In the genomic region with DNA sequence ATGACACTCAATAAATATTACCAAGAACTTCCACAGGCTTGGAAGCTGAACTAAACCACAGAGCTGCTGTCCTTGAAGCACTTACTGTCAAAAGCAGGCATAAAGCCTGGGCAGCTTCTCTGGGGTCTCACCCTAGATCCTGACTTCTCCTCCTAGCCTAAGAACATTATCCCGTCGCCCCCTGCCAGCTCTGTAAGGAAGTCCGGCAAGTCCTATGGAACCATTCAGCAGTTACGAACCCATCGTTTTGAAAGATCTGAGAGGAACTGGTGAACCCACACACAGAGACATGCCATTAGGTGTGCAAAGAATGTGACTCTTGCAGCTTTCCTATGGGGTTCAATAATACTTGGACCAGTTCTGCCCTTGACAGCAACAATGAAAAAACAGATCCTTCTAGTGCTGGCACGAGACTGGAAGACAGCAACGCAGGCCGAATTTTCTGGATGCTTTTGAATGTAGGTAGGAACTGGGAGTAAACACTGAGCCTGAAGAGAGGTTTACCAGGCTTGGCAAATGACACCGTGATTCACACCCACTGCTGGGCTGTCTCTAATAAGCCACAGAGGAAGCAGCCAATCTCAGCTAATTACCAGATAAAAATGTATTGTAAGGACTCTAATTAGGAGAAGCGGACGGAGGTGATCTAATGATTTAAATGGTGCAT, we compare ENCODE assay signal across 11 mouse cellular contexts.
DNase-seq lines count a peak whose midpoint lies in the region; ATAC-seq and TF ChIP-seq lines count a peak whose summit lies in the region.
"Had no signal": no experiment of that assay in that cellular context is flagged by ENCODE, and none has a peak within 500 bp of the region (broad histone marks: within the 10 kb centered on the region; RNA-seq: fewer than 3 reads in every experiment).

No protein-coding gene starts in this region.

- peaks cover 28% of the 10 kb centered on the region for H3K36me3 ChIP-seq in lung, embryonic 14.5 days (ENCODE audit: insufficient read depth)
- peaks cover 14% of the 10 kb centered on the region; the same call in 1 of the 2 replicates for H3K36me3 ChIP-seq in embryonic facial prominence, embryonic 14.5 days (ENCODE audit: control insufficient read depth, insufficient read depth, low read length)
- no peaks in the 10 kb centered on the region for H3K36me3 ChIP-seq in limb, embryonic 10.5 days

- TF ChIP-seq CTCF in lung, embryonic 14.5 days (IDR thresholded peaks at IDR 0.05; ENCODE audit: low read depth) = no peak
- no peak for TF ChIP-seq CTCF in brain, embryonic 14.5 days (IDR thresholded peaks at IDR 0.05; ENCODE audit: borderline replicate concordance, extremely low read depth, insufficient read depth, insufficient read length)

- 70% methylated on average over 11 of the region's 11 CpGs for WGBS in lung, embryonic 14.5 days
- WGBS in embryonic facial prominence, embryonic 14.5 days = 63% methylated on average over 11 of the region's 11 CpGs
- WGBS in limb, embryonic 10.5 days = 69% methylated on average over 11 of the region's 11 CpGs

- H3K4me1 ChIP-seq in lung, embryonic 14.5 days (ENCODE audit: insufficient read depth) = peaks cover 44% of the 10 kb centered on the region
- H3K4me1 ChIP-seq in embryonic facial prominence, embryonic 14.5 days (ENCODE audit: control insufficient read depth, insufficient read depth, low read length) = peaks cover 51% of the 10 kb centered on the region
- peaks cover 46% of the 10 kb centered on the region for H3K4me1 ChIP-seq in limb, embryonic 10.5 days

- DNase-seq in lung, embryonic 14.5 days = peak; percentile 49
- DNase-seq in lung, postnatal 10 days = no peak
- DNase-seq in brain, embryonic 14.5 days (ENCODE audit: low read depth) = peak; percentile 90
- peak; percentile 65 for DNase-seq in embryonic facial prominence, embryonic 14.5 days (ENCODE audit: low spot score)
- DNase-seq in limb, embryonic 10.5 days (ENCODE audit: low spot score) = no peak
- DNase-seq in right cerebral cortex, postnatal 4 days = no peak
- DNase-seq: adrenal gland, postnatal 14 days; cerebellum, adult 11 months; heart, postnatal 36 days; right cerebral cortex, postnatal 25 days had no signal

- no peak overlapping the region for H3K4me3 ChIP-seq in lung, embryonic 14.5 days (ENCODE audit: low read depth, low read length)
- H3K4me3 ChIP-seq in embryonic facial prominence, embryonic 14.5 days (ENCODE audit: low read depth, low read length) = no peak overlapping the region
- H3K4me3 ChIP-seq in limb, embryonic 10.5 days = no peak overlapping the region

- H3K4me2 ChIP-seq in lung, embryonic 14.5 days = no peak overlapping the region
- no peak overlapping the region for H3K4me2 ChIP-seq in embryonic facial prominence, embryonic 14.5 days (ENCODE audit: low read depth, low read length)

- no peaks in the 10 kb centered on the region for H3K9me3 ChIP-seq in lung, embryonic 14.5 days (ENCODE audit: low read depth, low read length)
- no peaks in the 10 kb centered on the region for H3K9me3 ChIP-seq in embryonic facial prominence, embryonic 14.5 days (ENCODE audit: control insufficient read depth, low read length)
- no peaks in the 10 kb centered on the region for H3K9me3 ChIP-seq in limb, embryonic 10.5 days (replicated peaks)

- no peak for ATAC-seq in lung, embryonic 14.5 days (ENCODE audit: insufficient read depth)
- 0 out of 2 replicates have a peak, but pooled peaks have one; percentile 28 for ATAC-seq in embryonic facial prominence, embryonic 14.5 days (ENCODE audit: low read depth)
- no peak for ATAC-seq in monocyte, adult 5-6 weeks (replicated peaks; ENCODE audit: insufficient number of reproducible peaks, low FRiP score, low TSS enrichment, poor library complexity, severe bottlenecking)

- H3K27ac ChIP-seq in lung, embryonic 14.5 days (ENCODE audit: low read depth) = peak overlapping the region; percentile 46; the same call in 1 of the 2 replicates
- no peak overlapping the region for H3K27ac ChIP-seq in embryonic facial prominence, embryonic 14.5 days (replicated peaks; ENCODE audit: low read depth, low read length)
- H3K27ac ChIP-seq in limb, embryonic 10.5 days = 0 out of 2 replicates have a peak overlapping the region, but pooled peaks have one; percentile 27

- H3K27me3 ChIP-seq in lung, embryonic 14.5 days (ENCODE audit: insufficient read depth, low read length) = no peaks in the 10 kb centered on the region
- no peaks in the 10 kb centered on the region for H3K27me3 ChIP-seq in embryonic facial prominence, embryonic 14.5 days (replicated peaks; ENCODE audit: control insufficient read depth, insufficient read depth, low read length)
- H3K27me3 ChIP-seq in limb, embryonic 10.5 days (ENCODE audit: low read depth, poor library complexity, severe bottlenecking) = no peaks in the 10 kb centered on the region

- TF ChIP-seq POLR2A in brain, embryonic 14.5 days (IDR thresholded peaks at IDR 0.05; ENCODE audit: borderline replicate concordance, extremely low read depth, insufficient read depth, insufficient read length, poor library complexity, severe bottlenecking) = no peak

- no peak overlapping the region for H3K9ac ChIP-seq in lung, embryonic 14.5 days
- no peak overlapping the region for H3K9ac ChIP-seq in embryonic facial prominence, embryonic 14.5 days (ENCODE audit: low read depth, low read length)

Comparison
In these comparisons a context has a peak if more than half of its experiments do, and no peak if none do; other contexts are left out.
1. DNase-seq: peak in lung, embryonic 14.5 days (single experiment), brain, embryonic 14.5 days (single experiment) and embryonic facial prominence, embryonic 14.5 days (single experiment); none in lung, postnatal 10 days (single experiment), limb, embryonic 10.5 days (single experiment) and right cerebral cortex, postnatal 4 days (single experiment).